Mouse (Mus musculus): ENCODE data around the gene Abhd17b.
"Not testable (repeated sequence)": the region's sequence is repeated elsewhere in the genome, so short reads cannot be mapped to it uniquely, and the experiment has no call there.

The Abhd17b gene

GRCm38 (mm10) chr19:21652285-21653171, 457 bp upstream of the Abhd17b start, which contains the start of gene 1110059E24Rik:
Gene 1110059E24Rik, minus strand, starts transcription at chr19:21652976.
- DNase-seq (ENCODE audit: low read depth): peak; percentile 90

- DNase-seq (ENCODE audit: low read depth): no peak
Observed at GRCm38 (mm10) chr19:21654788-21655187, 1.8 kb downstream of the Abhd17b start.

- no peak for DNase-seq (ENCODE audit: low read depth)
Observed at GRCm38 (mm10) chr19:21660734-21661133, 7.7 kb downstream of the Abhd17b start.

GRCm38 (mm10) chr19:21663756-21664456, 10.9 kb downstream of the Abhd17b start:
- no peak for DNase-seq (ENCODE audit: low read depth)

- no peak for DNase-seq (ENCODE audit: low read depth)
Observed at GRCm38 (mm10) chr19:21669650-21670049, 16.7 kb downstream of the Abhd17b start.

- no peak for DNase-seq (ENCODE audit: low read depth)
Observed at GRCm38 (mm10) chr19:21674354-21675096, 21.5 kb downstream of the Abhd17b start.

GRCm38 (mm10) chr19:21680091-21680490, 27.1 kb downstream of the Abhd17b start:
- DNase-seq (ENCODE audit: low read depth): no peak

- DNase-seq (ENCODE audit: low read depth): no peak
Observed at GRCm38 (mm10) chr19:21680986-21681385, 28.0 kb downstream of the Abhd17b start.

GRCm38 (mm10) chr19:21713260-21714031, 60.5 kb downstream of the Abhd17b start:
- DNase-seq (ENCODE audit: low read depth): peak; percentile 10

- DNase-seq (ENCODE audit: low read depth): no peak
Observed at GRCm38 (mm10) chr19:21714278-21714883, 61.4 kb downstream of the Abhd17b start.

- DNase-seq (ENCODE audit: low read depth): no peak
Observed at GRCm38 (mm10) chr19:21715005-21715442, 62.0 kb downstream of the Abhd17b start.

- no peak for DNase-seq (ENCODE audit: low read depth)
Observed at GRCm38 (mm10) chr19:21715515-21715914, 62.5 kb downstream of the Abhd17b start.

GRCm38 (mm10) chr19:21716456-21716855, 63.5 kb downstream of the Abhd17b start:
- DNase-seq (ENCODE audit: low read depth): no peak

GRCm38 (mm10) chr19:21719206-21719605, 66.2 kb downstream of the Abhd17b start:
- DNase-seq (ENCODE audit: low read depth): no peak

GRCm38 (mm10) chr19:21720950-21721349, 68.0 kb downstream of the Abhd17b start:
- DNase-seq (ENCODE audit: low read depth): no peak

- not testable (repeated sequence) for DNase-seq (ENCODE audit: low read depth)
Observed at GRCm38 (mm10) chr19:21723280-21723679, 70.3 kb downstream of the Abhd17b start.

GRCm38 (mm10) chr19:21723911-21724655, 71.1 kb downstream of the Abhd17b start:
- DNase-seq (ENCODE audit: low read depth): no peak

GRCm38 (mm10) chr19:21725168-21725567, 72.2 kb downstream of the Abhd17b start:
- no peak for DNase-seq (ENCODE audit: low read depth)

GRCm38 (mm10) chr19:21727081-21727480, 74.1 kb downstream of the Abhd17b start:
- DNase-seq (ENCODE audit: low read depth): no peak

GRCm38 (mm10) chr19:21728342-21728741, 75.4 kb downstream of the Abhd17b start:
- DNase-seq (ENCODE audit: low read depth): no peak

Data from c-Kit-positive CD71-positive TER-119-negative erythroid progenitor cells, embryonic 14.5 days (primary cell).